Mouse (Mus musculus) cerebellum, adult 2 months (tissue): ENCODE results near the gene Ctnna2.

ENCODE experiments used
- CTCF ChIP-seq: fragments of 200-500 bp; IDR thresholded peaks from 2 replicates; pipeline ENCODE4 v1.5.1; 2011; ENCODE audit warnings: low read depth, mild to moderate bottlenecking, control low read depth, low read length, moderate library complexity, borderline replicate concordance; ENCODE audit not compliant: insufficient read depth
- POLR2A ChIP-seq: fragments of 200-500 bp; IDR thresholded peaks from 2 replicates; pipeline ENCODE4 v1.6.1; 2011; ENCODE audit warnings: low read length, control low read depth, borderline replicate concordance; ENCODE audit not compliant: insufficient read depth

DNA sequence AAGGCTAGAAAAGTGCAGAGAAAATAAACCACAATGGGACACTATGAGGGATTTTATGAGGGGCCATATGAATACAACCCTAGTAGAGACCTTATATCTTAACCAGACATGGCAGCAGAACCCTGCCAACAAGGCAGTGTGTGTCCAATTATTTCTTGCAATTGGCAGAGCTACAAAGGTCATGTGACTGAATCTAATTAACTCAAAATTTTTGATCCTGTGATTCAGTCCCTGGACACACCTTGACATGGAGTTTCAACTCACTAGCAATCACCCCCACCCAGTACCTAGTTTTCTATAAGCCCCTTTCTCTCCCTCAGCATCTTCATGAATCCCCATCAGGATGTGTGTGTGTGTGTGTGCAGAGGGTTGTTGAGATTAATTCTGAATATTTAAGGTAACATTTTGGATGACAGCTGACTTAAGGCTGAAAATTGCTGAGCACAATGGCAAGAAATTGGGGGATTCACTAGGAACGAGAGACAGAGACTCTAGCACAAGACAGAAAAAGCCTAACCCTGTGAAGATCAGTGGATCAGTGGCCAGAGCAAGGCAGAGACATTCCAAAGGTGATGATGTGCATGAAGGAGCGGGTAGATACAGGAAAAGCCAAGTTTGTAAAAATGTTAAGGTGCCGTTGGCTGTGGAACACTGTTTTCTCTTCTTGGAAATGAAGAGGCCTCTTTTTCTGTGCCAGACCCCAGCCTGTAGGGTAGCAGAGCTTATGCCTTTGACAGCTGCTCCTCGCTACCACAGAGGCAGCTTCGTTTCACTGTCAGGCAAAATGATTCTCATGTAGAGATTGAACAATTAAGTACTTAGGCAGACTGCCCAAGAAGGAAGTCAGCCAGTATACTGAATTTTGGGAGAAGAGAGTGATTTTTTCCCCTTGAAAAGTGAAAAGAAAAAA lies 255.2 kb downstream of the Ctnna2 start:
- no peak for TF ChIP-seq CTCF
- TF ChIP-seq POLR2A: no peak
